Mouse (Mus musculus): ENCODE data around the gene Taar3. TPM values are rescaled to one million over a fixed set of nuclear protein-coding genes. Genes with fewer than 3 reads are reported as not detected.

The Taar3 gene
- total RNA-seq, 2 experiments from 2014 or later, result not detected

Other genes starting within 250 kb of the Taar3 start
- 100 to 1,000 TPM; 184 to 187 TPM for gene Rps12, start 162.3 kb upstream of the Taar3 start, total RNA-seq (2021)
- 1 to 10 TPM; 7.0 to 7.3 TPM for gene Slc18b1, start 152.6 kb upstream of the Taar3 start, total RNA-seq (2021)
- under 1 TPM in 1 of 2 experiments, not detected in 1; 0.56 TPM for gene Vnn3, start 98.1 kb upstream of the Taar3 start, total RNA-seq (2021)
- under 1 TPM in 1 of 2 experiments, not detected in 1; 0.78 TPM for gene Vnn1, start 54.9 kb upstream of the Taar3 start, total RNA-seq (2021)
- not detected for gene Taar1, start 29.2 kb upstream of the Taar3 start, total RNA-seq (2021)
- gene Taar2, start 11.0 kb upstream of the Taar3 start, total RNA-seq (2021), result not detected
- not detected for gene Taar4, start 10.9 kb downstream of the Taar3 start, total RNA-seq (2021)
- gene Taar5, start 21.1 kb downstream of the Taar3 start, total RNA-seq (2021), result not detected
- gene Taar6, start 36.1 kb downstream of the Taar3 start, total RNA-seq (2021), result not detected
- not detected for gene Taar7a, start 43.9 kb downstream of the Taar3 start, total RNA-seq (2021)
- not detected for gene Taar7b, start 50.4 kb downstream of the Taar3 start, total RNA-seq (2021)
- gene Taar7d, start 77.7 kb downstream of the Taar3 start, total RNA-seq (2021), result not detected
- gene Taar7e, start 88.1 kb downstream of the Taar3 start, total RNA-seq (2021), result not detected
- gene Taar7f, start 100.0 kb downstream of the Taar3 start, total RNA-seq (2021), result not detected
- not detected for gene Taar8a, start 126.9 kb downstream of the Taar3 start, total RNA-seq (2021)
- gene Taar8b, start 142.7 kb downstream of the Taar3 start, total RNA-seq (2021), result not detected
- gene Taar8c, start 152.4 kb downstream of the Taar3 start, total RNA-seq (2021), result not detected
- gene Taar9, start 160.0 kb downstream of the Taar3 start, total RNA-seq (2021), result not detected
- 10 to 100 TPM; 23.6 to 24.1 TPM for gene Stx7, start 199.7 kb downstream of the Taar3 start, total RNA-seq (2021)

Data from gastrocnemius, postnatal 25 days (tissue).